Mouse (Mus musculus) liver, embryonic 14.5 days (tissue): ENCODE measurements around the gene Bnc2. TPM values are rescaled to one million over a fixed set of nuclear protein-coding genes. Genes with fewer than 3 reads are reported as not detected.

ENCODE experiments used
- ATAC-seq: fragments of 200-750 bp; cut with Nextera tagmentation; 2 replicates; pipeline ENCODE4 v1.8.0; 2017; ENCODE audit warnings: moderate number of reproducible peaks, mild to moderate bottlenecking, moderate library complexity; ENCODE audit not compliant: insufficient read depth
- DNase-seq, 3 experiments: peaks; one replicate each; pipeline ENCODE4 v3.0.0-alpha.2; 2012 to 2013; ENCODE audit warnings: low read depth in 3 of 3, low spot score in 3 of 3
- H3K27ac ChIP-seq: fragments of 300-500 bp; sonication (generic); 2 replicates; pipeline ENCODE4 v1.5.1; 2014; ENCODE audit warnings: moderate library complexity, mild to moderate bottlenecking, control low read depth, inconsistent platforms
- H3K27me3 ChIP-seq: fragments of 300-500 bp; sonication (generic); 2 replicates; pipeline ENCODE4 v1.6.1; 2014; ENCODE audit warnings: mild to moderate bottlenecking, low read length, moderate library complexity; ENCODE audit not compliant: control insufficient read depth, insufficient read depth
- H3K36me3 ChIP-seq: fragments of 300-500 bp; sonication (generic); replicated peaks from 2 replicates; pipeline ENCODE4 v1.6.1; 2014; ENCODE audit warnings: low read depth; ENCODE audit not compliant: control insufficient read depth, insufficient read depth
- H3K4me1 ChIP-seq, 2 experiments: fragments of 200-500 bp in 1 of 2; fragments of 300-500 bp in 1 of 2; sonication (generic) in 1 of 2; replicated peaks; 2 replicates each; pipeline ENCODE4 v1.6.1; 2012 to 2014; ENCODE audit warnings: antibody characterized with exemption in 1 of 2, inconsistent platforms in 1 of 2, low read length in 1 of 2; ENCODE audit not compliant: control insufficient read depth in 2 of 2, insufficient read depth in 2 of 2
- H3K4me2 ChIP-seq: fragments of 300-500 bp; sonication (generic); 2 replicates; pipeline ENCODE4 v1.6.1; 2014; ENCODE audit warnings: low read depth, mild to moderate bottlenecking, control low read depth, moderate library complexity
- H3K4me3 ChIP-seq, 2 experiments: fragments of 200-500 bp in 1 of 2; fragments of 300-500 bp in 1 of 2; sonication (generic) in 1 of 2; 2 replicates each; pipeline ENCODE4 v1.5.1; 2012 to 2014; ENCODE audit warnings: low read depth in 2 of 2, low read length in 2 of 2, mild to moderate bottlenecking in 2 of 2, control low read depth in 1 of 2, inconsistent platforms in 1 of 2, moderate library complexity in 1 of 2; ENCODE audit not compliant: insufficient read depth in 1 of 2
- H3K9ac ChIP-seq: fragments of 300-500 bp; sonication (generic); replicated peaks from 2 replicates; pipeline ENCODE4 v1.6.1; 2014; ENCODE audit warnings: mild to moderate bottlenecking, control low read depth, moderate library complexity
- H3K9me3 ChIP-seq: fragments of 300-500 bp; sonication (generic); 2 replicates; pipeline ENCODE4 v1.6.1; 2016; ENCODE audit warnings: low read length, mixed read lengths; ENCODE audit not compliant: control insufficient read depth
- CTCF ChIP-seq: IDR thresholded peaks from 2 replicates; pipeline ENCODE4 v1.5.1; 2016; ENCODE audit warnings: antibody characterized with exemption, low read depth, control low read depth
- EP300 ChIP-seq: IDR thresholded peaks from 2 replicates; pipeline ENCODE4 v1.6.1; 2016; ENCODE audit warnings: antibody characterized with exemption, low read depth
- WGBS: fragments of 180-500 bp; shearing (Covaris S2); extraction: QIAGEN DNeasy Blood & Tissue Kit; methylation state at CpG from one replicate; pipeline ENCODE4 v1.1.7; 2014; ENCODE audit not compliant: insufficient replicate concordance; 5-methylcytosine and 5-hydroxymethylcytosine counted together
- polyA plus RNA-seq, 2 experiments: library from polyadenylated mRNA; depleted of rRNA in 1 of 2; stranded (reverse) in 1 of 2; unstranded in 1 of 2; fragments of >200 nt; fragmentation: Nextera tagmentation in 1 of 2; extraction: Ambion mirVana in 1 of 2; gene quantifications; 2 replicates each; pipeline versions ENCODE4 v1.2.1 to v1.2.3; 2012 to 2014

The Bnc2 gene
- polyA plus RNA-seq, 2 experiments = 0.17 to 0.46 TPM

- Histone ChIP-seq H3K4me2 (no peak overlapping the region), H3K4me1 (no peaks in the 10 kb centered on the region; a peak in 1 of 4 replicates), H3K9me3 (no peaks in the 10 kb centered on the region), H3K27me3 (no peaks in the 10 kb centered on the region), H3K9ac (no peak overlapping the region), H3K27ac (no peak overlapping the region), H3K36me3 (no peaks in the 10 kb centered on the region), H3K4me3 (no peak overlapping the region)
- ATAC-seq = no peak
- WGBS = 49% methylated on average over 8 of the region's 8 CpGs
- no peak for DNase-seq
- no peak for TF ChIP-seq CTCF
- TF ChIP-seq EP300 = no peak
These were observed 318.5 kb downstream of the Bnc2 start for GRCm38 (mm10) chr4:84356468-84357153.

- DNase-seq (no peak), ATAC-seq (no peak)
- H3K27me3 ChIP-seq = no peaks in the 10 kb centered on the region
- H3K9me3 ChIP-seq = no peaks in the 10 kb centered on the region
- no peak overlapping the region for H3K27ac ChIP-seq
- H3K36me3 ChIP-seq = no peaks in the 10 kb centered on the region
- no peaks in the 10 kb centered on the region; a peak in 1 of 4 replicates for H3K4me1 ChIP-seq
- 39% methylated on average over 2 of the region's 2 CpGs for WGBS
- H3K9ac ChIP-seq = no peak overlapping the region
- no peak overlapping the region for H3K4me2 ChIP-seq
- TF ChIP-seq EP300 (no peak), CTCF (no peak)
- no peak overlapping the region for H3K4me3 ChIP-seq
These were observed 322.4 kb downstream of the Bnc2 start for GRCm38 (mm10) chr4:84352656-84353055.

- Histone ChIP-seq H3K4me2 (no peak overlapping the region), H3K4me1 (no peaks in the 10 kb centered on the region), H3K27me3 (no peaks in the 10 kb centered on the region), H3K9ac (no peak overlapping the region), H3K27ac (no peak overlapping the region), H3K36me3 (no peaks in the 10 kb centered on the region), H3K4me3 (no peak overlapping the region), H3K9me3 (no peaks in the 10 kb centered on the region)
- DNase-seq (no peak), ATAC-seq (no peak)
- TF ChIP-seq CTCF = no peak
- TF ChIP-seq EP300 = no peak
- 31% methylated on average over 5 of the region's 5 CpGs for WGBS
These were observed 325.5 kb downstream of the Bnc2 start for GRCm38 (mm10) chr4:84349536-84349935.

- WGBS = 63% methylated on average over 4 of the region's 4 CpGs
- H3K4me1 ChIP-seq = no peaks in the 10 kb centered on the region
- H3K36me3 ChIP-seq = no peaks in the 10 kb centered on the region
- ATAC-seq (no peak), DNase-seq (no peak)
- H3K9me3 ChIP-seq = no peaks in the 10 kb centered on the region
- no peak overlapping the region for H3K4me2 ChIP-seq
- no peak overlapping the region for H3K27ac ChIP-seq
- TF ChIP-seq CTCF (no peak), EP300 (no peak)
- H3K4me3 ChIP-seq = no peak overlapping the region
- no peak overlapping the region for H3K9ac ChIP-seq
- H3K27me3 ChIP-seq = no peaks in the 10 kb centered on the region
These were observed 335.9 kb downstream of the Bnc2 start for GRCm38 (mm10) chr4:84339172-84339571.

- 63% methylated on average over 9 of the region's 9 CpGs for WGBS
- ATAC-seq (no peak), DNase-seq (no peak)
- H3K4me3 ChIP-seq = no peak overlapping the region
- H3K36me3 ChIP-seq = no peaks in the 10 kb centered on the region
- TF ChIP-seq CTCF (no peak), EP300 (no peak)
- no peak overlapping the region for H3K4me2 ChIP-seq
- no peaks in the 10 kb centered on the region for H3K27me3 ChIP-seq
- H3K9me3 ChIP-seq = no peaks in the 10 kb centered on the region
- no peaks in the 10 kb centered on the region for H3K4me1 ChIP-seq
- no peak overlapping the region for H3K9ac ChIP-seq
- H3K27ac ChIP-seq = no peak overlapping the region
These were observed 343.1 kb downstream of the Bnc2 start for GRCm38 (mm10) chr4:84331995-84332394.
